Mouse (Mus musculus) small intestine, adult 2 months (tissue): ENCODE results near the gene Stim2. TPM values are rescaled to one million over a fixed set of nuclear protein-coding genes. Genes with fewer than 3 reads are reported as not detected.

ENCODE experiments used
- H3K27ac ChIP-seq: fragments of 200-500 bp; 2 replicates; pipeline ENCODE4 v1.5.1; 2012; ENCODE audit warnings: low read depth, low read length, control low read depth, inconsistent platforms; ENCODE audit not compliant: insufficient read depth
- H3K27me3 ChIP-seq: fragments of 200-500 bp; 2 replicates; pipeline ENCODE4 v1.6.1; 2012; ENCODE audit warnings: mild to moderate bottlenecking, moderate library complexity, low read length, inconsistent platforms; ENCODE audit not compliant: control insufficient read depth, insufficient read depth
- H3K36me3 ChIP-seq: fragments of 200-500 bp; 2 replicates; pipeline ENCODE4 v1.6.1; 2012; ENCODE audit warnings: mild to moderate bottlenecking, low read length, control low read depth, inconsistent platforms; ENCODE audit not compliant: control insufficient read depth, insufficient read depth
- H3K4me1 ChIP-seq: fragments of 200-500 bp; 2 replicates; pipeline ENCODE4 v1.6.1; 2012; ENCODE audit warnings: low read length, inconsistent platforms, mixed read lengths; ENCODE audit not compliant: control insufficient read depth, insufficient read depth, insufficient read length
- H3K4me3 ChIP-seq: fragments of 200-500 bp; 2 replicates; pipeline ENCODE4 v1.5.1; 2012; ENCODE audit warnings: low read depth, mild to moderate bottlenecking, control low read depth, inconsistent platforms, low read length, moderate library complexity
- CTCF ChIP-seq: fragments of 200-500 bp; IDR thresholded peaks from 2 replicates; pipeline ENCODE4 v1.5.1; 2012; ENCODE audit warnings: low read depth, mild to moderate bottlenecking, control low read depth, inconsistent platforms, low read length, moderate library complexity, mixed read lengths; ENCODE audit not compliant: insufficient replicate concordance, insufficient read length; ENCODE audit errors: extremely low read depth
- POLR2A ChIP-seq: fragments of 200-500 bp; IDR thresholded peaks from 2 replicates; pipeline ENCODE4 v1.6.1; 2012; ENCODE audit warnings: low read depth, mild to moderate bottlenecking, control low read depth, inconsistent platforms, low read length, moderate library complexity
- WGBS: fragments of 180-500 bp; shearing (Covaris S2); methylation state at CpG from one replicate; pipeline ENCODE4 v1.1.7; 2018; 5-methylcytosine and 5-hydroxymethylcytosine counted together
- polyA plus RNA-seq: library from polyadenylated mRNA; depleted of rRNA; stranded (reverse); fragments of >200 nt; gene quantifications from 2 replicates; pipeline ENCODE4 v1.2.3, GENCODE M21; 2012

The Stim2 gene
- polyA plus RNA-seq, 1 experiment, result 18.7 TPM

DNA sequence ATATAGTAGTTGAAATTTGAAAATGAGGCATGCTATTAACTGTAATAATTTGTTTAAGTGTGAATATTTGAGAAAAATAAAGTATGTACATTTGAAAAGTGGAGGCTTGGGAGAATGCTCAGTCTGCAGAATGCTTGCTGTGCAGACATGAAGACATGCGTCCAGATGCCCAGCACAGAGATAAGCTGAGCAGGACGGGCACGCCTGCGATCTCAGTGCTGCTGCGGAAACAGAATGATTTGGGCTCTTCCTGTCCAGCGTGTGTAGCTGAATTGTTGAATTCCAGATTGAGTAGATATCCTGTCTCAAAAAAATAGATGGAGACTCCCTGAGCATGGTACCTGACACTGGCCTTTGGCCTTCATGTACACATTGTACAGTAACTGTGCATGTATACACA, 58.0 kb downstream of the Stim2 start:
- peaks cover 6% of the 10 kb centered on the region for H3K36me3 ChIP-seq
- 94% methylated on average over 6 of the region's 6 CpGs for WGBS

DNA sequence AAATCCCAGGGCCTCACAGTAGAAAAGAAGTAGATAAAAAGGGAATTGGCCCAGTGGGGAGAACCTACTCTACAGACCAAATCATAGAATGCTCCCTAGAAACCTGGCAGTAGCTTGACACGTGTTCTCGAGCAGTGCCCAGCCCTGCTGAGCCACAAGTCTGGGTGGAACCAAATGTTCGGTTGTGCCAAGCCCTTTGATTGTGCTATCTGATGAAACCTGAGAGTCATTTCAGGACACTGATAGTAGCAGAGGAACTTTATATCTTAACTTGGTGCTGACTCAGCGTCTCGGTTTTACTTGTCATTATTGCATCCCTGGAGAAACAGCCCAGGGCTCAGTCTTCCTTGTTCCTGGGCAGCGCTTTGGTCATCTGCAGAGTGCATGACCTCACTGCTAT, 61.7 kb downstream of the Stim2 start:
- TF ChIP-seq CTCF (no peak), POLR2A (no peak)
- Histone ChIP-seq H3K27me3 (no peaks in the 10 kb centered on the region), H3K4me1 (peaks cover 6% of the 10 kb centered on the region; the same call in 1 of the 2 replicates), H3K27ac (no peak overlapping the region), H3K36me3 (peaks cover 2% of the 10 kb centered on the region; the same call in 1 of the 2 replicates), H3K4me3 (no peak overlapping the region)
- 28% methylated on average over 6 of the region's 6 CpGs for WGBS

More for the DNA sequence above, 58.0 kb downstream of the Stim2 start:
- H3K4me1 ChIP-seq, result peaks cover 4% of the 10 kb centered on the region; the same call in 1 of the 2 replicates
- TF ChIP-seq POLR2A, result no peak
- TF ChIP-seq CTCF, result no peak
- no peaks in the 10 kb centered on the region for H3K27me3 ChIP-seq
- no peak overlapping the region for H3K4me3 ChIP-seq
- no peak overlapping the region for H3K27ac ChIP-seq

DNA sequence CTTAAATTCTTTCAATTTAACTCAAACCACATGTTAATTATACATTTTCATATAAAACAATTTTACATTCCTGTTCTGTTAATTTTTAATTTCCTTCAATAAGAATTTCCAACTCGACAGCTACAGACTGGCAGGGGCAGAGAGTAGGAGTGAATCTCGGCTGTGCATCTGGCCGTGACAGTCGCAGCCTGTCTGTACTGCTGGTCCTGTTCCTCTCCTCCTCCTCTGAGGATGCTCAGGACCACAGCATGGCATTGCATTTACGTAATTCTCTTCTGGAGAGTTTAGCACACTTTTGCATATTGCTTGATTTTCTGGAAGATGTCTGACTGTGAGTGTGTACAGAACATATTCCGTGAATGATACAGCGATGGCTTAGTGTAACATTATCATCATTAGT, 63.8 kb downstream of the Stim2 start:
- WGBS, result 88% methylated on average over 7 of the region's 7 CpGs
- TF ChIP-seq POLR2A (no peak), CTCF (no peak)
- H3K4me1 ChIP-seq, result peaks cover 6% of the 10 kb centered on the region; the same call in 1 of the 2 replicates
- H3K4me3 ChIP-seq, result no peak overlapping the region
- no peak overlapping the region for H3K27ac ChIP-seq
- no peaks in the 10 kb centered on the region for H3K27me3 ChIP-seq
- no peaks in the 10 kb centered on the region for H3K36me3 ChIP-seq

DNA sequence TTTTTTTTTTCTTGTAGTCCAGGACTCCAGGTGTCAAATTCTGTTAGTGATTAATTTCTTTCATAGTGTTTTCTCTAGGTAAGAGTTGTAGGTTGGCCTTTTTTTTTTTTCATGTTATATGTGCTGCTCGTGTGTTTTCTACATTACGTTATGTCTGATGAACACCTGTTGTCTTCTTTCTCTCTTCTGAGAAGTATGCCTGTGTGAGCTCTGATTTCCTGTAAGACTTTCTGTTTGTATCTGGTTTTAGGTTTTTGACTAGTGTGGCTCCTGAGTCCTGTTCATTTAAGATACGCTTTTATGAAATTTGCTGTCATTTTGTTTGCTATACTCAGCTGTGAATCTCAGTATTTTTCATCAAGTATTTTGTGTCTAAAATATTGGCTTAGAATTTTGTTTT, 69.3 kb downstream of the Stim2 start:
- Histone ChIP-seq H3K27me3 (no peaks in the 10 kb centered on the region), H3K4me3 (no peak overlapping the region), H3K36me3 (no peaks in the 10 kb centered on the region), H3K27ac (no peak overlapping the region), H3K4me1 (no peaks in the 10 kb centered on the region)
- 83% methylated on average over 3 of the region's 3 CpGs for WGBS
- TF ChIP-seq POLR2A (no peak), CTCF (no peak)

DNA sequence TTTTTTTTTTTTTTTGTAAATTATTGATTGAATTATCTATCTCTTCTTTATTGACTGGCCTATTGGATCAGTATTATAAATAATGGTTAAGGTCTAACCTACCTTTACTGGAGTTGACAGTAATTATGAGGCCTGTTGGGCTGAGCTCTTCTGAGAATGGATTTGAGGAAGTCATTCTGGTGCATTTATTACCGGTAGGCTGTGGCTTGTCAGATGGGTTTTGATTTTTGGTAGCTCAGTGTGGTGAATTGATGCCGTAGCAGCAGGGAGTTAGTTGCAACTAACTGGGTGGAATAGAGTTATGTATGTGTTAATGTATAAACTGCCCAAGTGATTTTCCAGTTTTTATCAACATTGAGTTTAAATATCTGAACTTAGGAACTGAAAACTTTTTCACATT, 72.2 kb downstream of the Stim2 start:
- no peaks in the 10 kb centered on the region for H3K36me3 ChIP-seq
- no peak overlapping the region for H3K27ac ChIP-seq
- peaks cover 2% of the 10 kb centered on the region; the same call in 1 of the 2 replicates for H3K4me1 ChIP-seq
- TF ChIP-seq POLR2A, result no peak
- TF ChIP-seq CTCF, result no peak
- no peak overlapping the region for H3K4me3 ChIP-seq
- 76% methylated on average over 2 of the region's 2 CpGs for WGBS
- no peaks in the 10 kb centered on the region for H3K27me3 ChIP-seq

DNA sequence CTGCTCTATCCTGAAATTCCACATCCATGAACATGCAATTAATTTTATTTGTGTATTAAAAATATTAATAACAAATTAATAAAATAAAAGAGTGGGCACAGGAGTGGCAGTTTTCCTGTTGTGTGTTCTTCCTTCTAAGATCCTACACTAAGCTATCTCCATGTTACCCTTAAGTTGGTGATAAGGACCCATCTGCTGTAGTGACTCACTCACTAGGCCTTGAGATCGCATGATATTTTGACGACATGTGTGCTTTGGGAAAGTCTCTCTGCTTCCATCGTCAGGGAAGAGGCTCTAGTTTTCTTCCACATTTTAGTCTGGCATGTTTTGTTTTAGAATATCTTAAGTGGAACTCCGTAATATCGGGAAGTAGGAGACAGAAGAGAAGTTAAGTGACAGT, 73.0 kb downstream of the Stim2 start:
- 69% methylated on average over 5 of the region's 5 CpGs for WGBS
- Histone ChIP-seq H3K27ac (no peak overlapping the region), H3K36me3 (no peaks in the 10 kb centered on the region), H3K27me3 (no peaks in the 10 kb centered on the region), H3K4me3 (no peak overlapping the region), H3K4me1 (peaks cover 2% of the 10 kb centered on the region; the same call in 1 of the 2 replicates)
- TF ChIP-seq CTCF, result no peak
- TF ChIP-seq POLR2A, result no peak

DNA sequence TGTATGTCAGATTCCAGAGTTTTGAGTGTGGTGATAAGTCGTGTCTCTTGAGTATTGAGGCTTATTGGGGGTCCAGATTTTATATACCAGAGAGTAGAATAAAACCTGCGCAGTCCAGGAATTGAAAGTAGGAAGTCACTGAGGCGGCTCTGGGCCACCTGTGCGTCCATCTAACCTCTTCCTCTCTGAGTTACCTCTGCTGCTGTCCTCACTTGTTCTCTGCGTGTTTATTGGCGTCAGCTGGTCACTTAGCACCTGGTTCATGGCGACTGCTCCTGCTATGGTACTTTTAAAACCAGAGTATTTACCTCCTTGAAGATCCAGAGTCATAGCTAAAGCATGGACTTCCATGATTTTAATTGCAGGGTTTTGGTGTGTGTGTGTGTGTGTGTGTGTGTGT, 73.4 kb downstream of the Stim2 start:
- no peak overlapping the region for H3K27ac ChIP-seq
- no peaks in the 10 kb centered on the region for H3K36me3 ChIP-seq
- TF ChIP-seq POLR2A (no peak), CTCF (no peak)
- peaks cover 2% of the 10 kb centered on the region; the same call in 1 of the 2 replicates for H3K4me1 ChIP-seq
- no peaks in the 10 kb centered on the region for H3K27me3 ChIP-seq
- WGBS, result 84% methylated on average over 7 of the region's 7 CpGs
- H3K4me3 ChIP-seq, result no peak overlapping the region
